21 mouse cellular contexts compared by ENCODE assay signal in genomic region chr11:11893769-11894168, GRCm38 (mm10). TPM values are rescaled to one million over a fixed set of nuclear protein-coding genes. Genes with fewer than 3 reads are reported as not detected.
DNase-seq lines count a peak whose midpoint lies in the region; ATAC-seq and TF ChIP-seq lines count a peak whose summit lies in the region.
"Had no signal": no experiment of that assay in that cellular context is flagged by ENCODE, and none has a peak within 500 bp of the region (broad histone marks: within the 10 kb centered on the region; RNA-seq: fewer than 3 reads in every experiment).

No protein-coding gene starts in this region.

- TF ChIP-seq CTCF in gastrocnemius, adult 2 months (IDR thresholded peaks at IDR 0.05) = no peak
- no peak for TF ChIP-seq CTCF in liver, adult 2 months (IDR thresholded peaks at IDR 0.05; ENCODE audit: low read depth, low read length)
- no peak for TF ChIP-seq CTCF in small intestine, adult 2 months (IDR thresholded peaks at IDR 0.05; ENCODE audit: extremely low read depth, insufficient read length, insufficient replicate concordance, low read depth, low read length)
- TF ChIP-seq CTCF in thymus, adult 2 months (IDR thresholded peaks at IDR 0.05; ENCODE audit: borderline replicate concordance, control insufficient read depth, extremely low read depth, insufficient read depth, low read length, poor library complexity) = no peak

- no peaks in the 10 kb centered on the region for H3K36me3 ChIP-seq in liver, adult 2 months (ENCODE audit: control insufficient read depth, insufficient read depth, low read length)
- no peaks in the 10 kb centered on the region for H3K36me3 ChIP-seq in liver, embryonic 12.5 days
- no peaks in the 10 kb centered on the region for H3K36me3 ChIP-seq in intestine, embryonic 14.5 days (ENCODE audit: control insufficient read depth, insufficient read depth, low read length)
- H3K36me3 ChIP-seq in small intestine, adult 2 months (ENCODE audit: control insufficient read depth, insufficient read depth, low read length) = no peaks in the 10 kb centered on the region; the same call in 1 of the 2 replicates
- no peaks in the 10 kb centered on the region for H3K36me3 ChIP-seq in thymus, adult 2 months (ENCODE audit: control insufficient read depth, insufficient read depth, low read length)
- H3K36me3 ChIP-seq: hindbrain, embryonic 10.5 days; midbrain, embryonic 12.5 days; neural tube, embryonic 12.5 days had no signal

- no peak for ATAC-seq in liver, embryonic 12.5 days
- no peak for ATAC-seq in intestine, embryonic 14.5 days (replicated peaks; ENCODE audit: low FRiP score, low TSS enrichment, low read depth)
- ATAC-seq: forebrain, postnatal 0 days; hindbrain, embryonic 16.5 days; lung, postnatal 0 days had no signal

- intact Hi-C loops in gastrocnemius, adult 2 months (cut with DNase I) = loop anchor here (2.0 kb wide), 3 partner anchors 37 to 77 kb away; no protein-coding TSS in a partner anchor

- DNase-seq in gastrocnemius, adult 2 months = no peak
- DNase-seq in gastrocnemius, adult 8-10 months (ENCODE audit: low spot score in 2 of 2) = no peak
- peak; percentile 85 for DNase-seq in liver, adult 2 months (ENCODE audit: extremely low read depth, low read depth, low spot score)
- DNase-seq in intestine, embryonic 14.5 days (ENCODE audit: low spot score) = no peak
- DNase-seq in thymus, adult 2 months = no peak
- DNase-seq: adrenal gland, postnatal 25 days; cerebellum, adult 9-10 months; forebrain, postnatal 0 days; kidney, postnatal 14 days; right cerebral cortex, postnatal 25 days; thymus, adult 18-20 months; thymus, postnatal 4 days had no signal

- 20% methylated on average over 1 of the region's 1 CpGs for WGBS in liver, adult 2 months
- whole genome bisulfite sequencing in liver, embryonic 12.5 days (ENCODE audit: insufficient replicate concordance) = 73% methylated on average over 1 of the region's 1 CpGs
- 63% methylated on average over 1 of the region's 1 CpGs for WGBS in intestine, embryonic 14.5 days
- 34% methylated on average over 1 of the region's 1 CpGs for WGBS in small intestine, adult 2 months
- WGBS in thymus, adult 2 months = 95% methylated on average over 1 of the region's 1 CpGs

- peak overlapping the region; percentile 87 for H3K27ac ChIP-seq in gastrocnemius, adult 2 months
- peak overlapping the region; percentile 58 for H3K27ac ChIP-seq in liver, adult 2 months (replicated peaks; ENCODE audit: insufficient read depth, low read depth, low read length)
- no peak overlapping the region for H3K27ac ChIP-seq in liver, embryonic 12.5 days
- H3K27ac ChIP-seq in intestine, embryonic 14.5 days (ENCODE audit: low read depth) = peak overlapping the region; percentile 58; the same call in 1 of the 2 replicates
- H3K27ac ChIP-seq in small intestine, adult 2 months (ENCODE audit: insufficient read depth, low read depth, low read length) = peak overlapping the region; percentile 58; the same call in 1 of the 2 replicates
- no peak overlapping the region for H3K27ac ChIP-seq in thymus, adult 2 months (ENCODE audit: control insufficient read depth, insufficient read depth, low read length)
- H3K27ac ChIP-seq: hindbrain, embryonic 10.5 days; layer of hippocampus, adult 2 months; liver, embryonic 14.5 days; midbrain, embryonic 12.5 days; neural tube, embryonic 12.5 days had no signal

- no peak overlapping the region for H3K4me2 ChIP-seq in liver, embryonic 12.5 days
- no peak overlapping the region for H3K4me2 ChIP-seq in intestine, embryonic 14.5 days (ENCODE audit: low read length)
- H3K4me2 ChIP-seq: midbrain, embryonic 12.5 days; neural tube, embryonic 12.5 days had no signal

- no peaks in the 10 kb centered on the region for H3K27me3 ChIP-seq in liver, adult 2 months (ENCODE audit: control insufficient read depth, insufficient read depth, low read length)
- no peaks in the 10 kb centered on the region for H3K27me3 ChIP-seq in liver, embryonic 12.5 days (replicated peaks)
- H3K27me3 ChIP-seq in intestine, embryonic 14.5 days (replicated peaks; ENCODE audit: control insufficient read depth, insufficient read depth, low read length) = no peaks in the 10 kb centered on the region
- H3K27me3 ChIP-seq in small intestine, adult 2 months (ENCODE audit: control insufficient read depth, insufficient read depth, low read length) = no peaks in the 10 kb centered on the region
- H3K27me3 ChIP-seq in thymus, adult 2 months (ENCODE audit: control insufficient read depth, insufficient read depth, low read length) = no peaks in the 10 kb centered on the region
- H3K27me3 ChIP-seq: midbrain, embryonic 12.5 days; neural tube, embryonic 12.5 days had no signal

- peak overlapping the region; percentile 15 for H3K4me3 ChIP-seq in gastrocnemius, adult 2 months
- no peak overlapping the region for H3K4me3 ChIP-seq in liver, adult 2 months (ENCODE audit: insufficient read depth, low read depth, low read length)
- no peak overlapping the region for H3K4me3 ChIP-seq in liver, embryonic 12.5 days
- no peak overlapping the region for H3K4me3 ChIP-seq in intestine, embryonic 14.5 days (ENCODE audit: low read depth, low read length)
- no peak overlapping the region for H3K4me3 ChIP-seq in small intestine, adult 2 months (ENCODE audit: low read depth, low read length)
- no peak overlapping the region for H3K4me3 ChIP-seq in thymus, adult 2 months (ENCODE audit: control insufficient read depth, insufficient read depth, low read length)
- H3K4me3 ChIP-seq: hindbrain, embryonic 10.5 days; layer of hippocampus, adult 2 months; midbrain, embryonic 12.5 days; neural tube, embryonic 12.5 days had no signal

- no peak overlapping the region for H3K9ac ChIP-seq in liver, adult 2 months (ENCODE audit: low read depth, low read length)
- no peak overlapping the region for H3K9ac ChIP-seq in liver, embryonic 12.5 days
- H3K9ac ChIP-seq in intestine, embryonic 14.5 days (ENCODE audit: low read length) = no peak overlapping the region
- H3K9ac ChIP-seq: forebrain, postnatal 0 days; liver, embryonic 14.5 days; midbrain, embryonic 12.5 days; neural tube, embryonic 12.5 days had no signal

- peaks cover 27% of the 10 kb centered on the region for H3K4me1 ChIP-seq in liver, adult 2 months (ENCODE audit: control insufficient read depth, insufficient read depth, low read length)
- peaks cover 21% of the 10 kb centered on the region for H3K4me1 ChIP-seq in liver, embryonic 12.5 days
- H3K4me1 ChIP-seq in intestine, embryonic 14.5 days (replicated peaks; ENCODE audit: control insufficient read depth, insufficient read depth, low read length) = peaks cover 20% of the 10 kb centered on the region
- H3K4me1 ChIP-seq in small intestine, adult 2 months (ENCODE audit: control insufficient read depth, insufficient read depth, insufficient read length, low read length) = peaks cover 25% of the 10 kb centered on the region
- no peaks in the 10 kb centered on the region for H3K4me1 ChIP-seq in thymus, adult 2 months (replicated peaks; ENCODE audit: control insufficient read depth, insufficient read depth, low read length)

- no peaks in the 10 kb centered on the region for H3K9me3 ChIP-seq in liver, embryonic 12.5 days (replicated peaks)
- H3K9me3 ChIP-seq in intestine, embryonic 14.5 days (ENCODE audit: control insufficient read depth, low read length) = 0 out of 2 replicates have a peak, but pooled peaks cover 6% of the 10 kb centered on the region
- H3K9me3 ChIP-seq: hindbrain, embryonic 10.5 days; midbrain, embryonic 12.5 days; neural tube, embryonic 12.5 days had no signal

- TF ChIP-seq POLR2A in liver, adult 2 months (IDR thresholded peaks at IDR 0.05; ENCODE audit: extremely low read depth, insufficient read depth, low read length) = no peak
- TF ChIP-seq POLR2A in small intestine, adult 2 months (IDR thresholded peaks at IDR 0.05; ENCODE audit: low read depth, low read length) = no peak
- no peak for TF ChIP-seq POLR2A in thymus, adult 2 months (IDR thresholded peaks at IDR 0.05; ENCODE audit: control insufficient read depth, extremely low read depth, insufficient read depth, low read length, poor library complexity)

- H3K79me2 ChIP-seq in liver, adult 2 months (ENCODE audit: control insufficient read depth, insufficient read depth, low read length) = peaks cover 3% of the 10 kb centered on the region

RNA-seq across cellular contexts. Expression of gene Ddc, which starts 4.2 kb away (rescaled TPM):
- under 1 TPM; 0.61 to 0.81 TPM for total RNA-seq in gastrocnemius, adult 2 months (2021)
- total RNA-seq in gastrocnemius, adult 8-10 months (2022) = under 1 TPM; 0.40 to 0.85 (median 0.70) TPM
- total RNA-seq in liver, adult 2 months (2014; rRNA removed) = 56.4 and 67.3 TPM in 2 replicates
- polyA plus RNA-seq in liver, adult 2 months (2012; rRNA removed) = 75.7 and 82.3 TPM in 2 replicates
- 9.3 and 10.4 TPM in 2 replicates for polyA plus RNA-seq in liver, embryonic 12.5 days (2016; fragmentation: Nextera tagmentation; extraction: Ambion mirVana)
- polyA plus RNA-seq in intestine, embryonic 14.5 days (2014; fragmentation: Nextera tagmentation; extraction: Ambion mirVana) = 34.8 and 37.3 TPM in 2 replicates
- 49.0 and 58.4 TPM in 2 replicates for polyA plus RNA-seq in small intestine, adult 2 months (2012; rRNA removed)
- 0.78 and 1.0 TPM in 2 replicates for polyA plus RNA-seq in thymus, adult 2 months (2012; rRNA removed)

Comparison
In these comparisons a context has a peak if more than half of its experiments do, and no peak if none do; other contexts are left out.
1. H3K27ac ChIP-seq: peak in gastrocnemius, adult 2 months (single experiment), liver, adult 2 months (single experiment), intestine, embryonic 14.5 days (single experiment) and small intestine, adult 2 months (single experiment); none in liver, embryonic 12.5 days (single experiment) and thymus, adult 2 months (single experiment).